Mouse (Mus musculus) cerebellum, adult 2 months (tissue): Measurements from ENCODE around the gene Tmem190.

Experiments used
- CTCF ChIP-seq: fragments of 200-500 bp; IDR thresholded peaks from 2 replicates; pipeline ENCODE4 v1.5.1; 2011; ENCODE audit warnings: low read depth, mild to moderate bottlenecking, control low read depth, low read length, moderate library complexity, borderline replicate concordance; ENCODE audit not compliant: insufficient read depth
- POLR2A ChIP-seq: fragments of 200-500 bp; IDR thresholded peaks from 2 replicates; pipeline ENCODE4 v1.6.1; 2011; ENCODE audit warnings: low read length, control low read depth, borderline replicate concordance; ENCODE audit not compliant: insufficient read depth

DNA sequence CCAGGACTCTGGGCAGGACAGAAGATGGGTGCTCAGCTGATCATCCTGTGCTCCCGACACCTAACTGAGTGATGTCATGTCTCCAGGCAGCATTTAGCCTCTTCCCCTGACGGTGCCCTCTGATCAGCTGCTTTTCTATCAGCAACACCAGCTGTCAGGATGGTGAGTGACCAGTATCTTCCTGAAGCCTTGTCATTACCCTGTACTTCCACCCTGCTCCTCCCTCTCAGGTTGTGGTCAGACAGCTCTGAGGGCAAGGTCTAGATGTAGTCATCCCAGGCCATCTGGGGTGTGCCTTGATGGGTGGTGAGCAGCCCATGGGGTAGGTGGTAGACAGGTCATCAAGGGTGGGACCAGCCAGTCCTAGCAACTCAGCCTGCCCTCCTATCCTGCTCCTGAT lies 33.6 kb upstream of the Tmem190 start:
- TF ChIP-seq POLR2A (no peak), CTCF (no peak)
